Mouse (Mus musculus) testis, adult 2 months (tissue): ENCODE results near the gene Abraxas2. TPM values are rescaled to one million over a fixed set of nuclear protein-coding genes. Genes with fewer than 3 reads are reported as not detected.

Experiments used
- H3K27ac ChIP-seq: fragments of 200-500 bp; 2 replicates; pipeline ENCODE4 v1.5.1; 2012; ENCODE audit warnings: low read depth, low read length; ENCODE audit not compliant: control insufficient read depth, insufficient read depth
- H3K27me3 ChIP-seq: fragments of 200-500 bp; 2 replicates; pipeline ENCODE4 v1.6.1; 2012; ENCODE audit warnings: mild to moderate bottlenecking, low read length, moderate library complexity; ENCODE audit not compliant: control insufficient read depth, insufficient read depth
- H3K36me3 ChIP-seq: fragments of 200-500 bp; 2 replicates; pipeline ENCODE4 v1.6.1; 2012; ENCODE audit warnings: mild to moderate bottlenecking, low read length; ENCODE audit not compliant: control insufficient read depth, insufficient read depth
- H3K4me1 ChIP-seq: fragments of 200-500 bp; 2 replicates; pipeline ENCODE4 v1.6.1; 2012; ENCODE audit warnings: low read length; ENCODE audit not compliant: control insufficient read depth, insufficient read depth
- H3K4me3 ChIP-seq: fragments of 200-500 bp; 2 replicates; pipeline ENCODE4 v1.5.1; 2012; ENCODE audit warnings: low read depth, mild to moderate bottlenecking, low read length, moderate library complexity, mixed read lengths; ENCODE audit not compliant: control insufficient read depth
- CTCF ChIP-seq: fragments of 200-500 bp; IDR thresholded peaks from 2 replicates; pipeline ENCODE4 v1.5.1; 2012; ENCODE audit warnings: low read depth, mild to moderate bottlenecking, inconsistent platforms, low read length, moderate library complexity; ENCODE audit not compliant: control insufficient read depth, insufficient read depth, insufficient replicate concordance
- POLR2A ChIP-seq: fragments of 200-500 bp; IDR thresholded peaks from 2 replicates; pipeline ENCODE4 v1.6.1; 2012; ENCODE audit warnings: low read depth, mild to moderate bottlenecking, inconsistent platforms, low read length, moderate library complexity; ENCODE audit not compliant: control insufficient read depth
- polyA plus RNA-seq: library from polyadenylated mRNA; depleted of rRNA; stranded (reverse); fragments of >200 nt; gene quantifications from 2 replicates; pipeline ENCODE4 v1.2.3, GENCODE M21; 2012

Abraxas2 gene
- polyA plus RNA-seq, 1 experiment, result 19.3 TPM

- Histone ChIP-seq H3K36me3 (peaks cover 2% of the 10 kb centered on the region; the same call in 1 of the 2 replicates), H3K27ac (no peak overlapping the region), H3K27me3 (no peaks in the 10 kb centered on the region), H3K4me3 (no peak overlapping the region), H3K4me1 (no peaks in the 10 kb centered on the region)
- TF ChIP-seq POLR2A (no peak), CTCF (no peak)
These were observed 23.3 kb downstream of the Abraxas2 start for GRCm38 (mm10) chr7:132882343-132882742.

GRCm38 (mm10) chr7:132884031-132884430 lies 25.0 kb downstream of the Abraxas2 start:
- TF ChIP-seq CTCF (no peak), POLR2A (no peak)
- H3K27ac ChIP-seq, result no peak overlapping the region
- no peaks in the 10 kb centered on the region for H3K27me3 ChIP-seq
- no peaks in the 10 kb centered on the region for H3K4me1 ChIP-seq
- no peak overlapping the region for H3K4me3 ChIP-seq
- peaks cover 2% of the 10 kb centered on the region; the same call in 1 of the 2 replicates for H3K36me3 ChIP-seq

DNA sequence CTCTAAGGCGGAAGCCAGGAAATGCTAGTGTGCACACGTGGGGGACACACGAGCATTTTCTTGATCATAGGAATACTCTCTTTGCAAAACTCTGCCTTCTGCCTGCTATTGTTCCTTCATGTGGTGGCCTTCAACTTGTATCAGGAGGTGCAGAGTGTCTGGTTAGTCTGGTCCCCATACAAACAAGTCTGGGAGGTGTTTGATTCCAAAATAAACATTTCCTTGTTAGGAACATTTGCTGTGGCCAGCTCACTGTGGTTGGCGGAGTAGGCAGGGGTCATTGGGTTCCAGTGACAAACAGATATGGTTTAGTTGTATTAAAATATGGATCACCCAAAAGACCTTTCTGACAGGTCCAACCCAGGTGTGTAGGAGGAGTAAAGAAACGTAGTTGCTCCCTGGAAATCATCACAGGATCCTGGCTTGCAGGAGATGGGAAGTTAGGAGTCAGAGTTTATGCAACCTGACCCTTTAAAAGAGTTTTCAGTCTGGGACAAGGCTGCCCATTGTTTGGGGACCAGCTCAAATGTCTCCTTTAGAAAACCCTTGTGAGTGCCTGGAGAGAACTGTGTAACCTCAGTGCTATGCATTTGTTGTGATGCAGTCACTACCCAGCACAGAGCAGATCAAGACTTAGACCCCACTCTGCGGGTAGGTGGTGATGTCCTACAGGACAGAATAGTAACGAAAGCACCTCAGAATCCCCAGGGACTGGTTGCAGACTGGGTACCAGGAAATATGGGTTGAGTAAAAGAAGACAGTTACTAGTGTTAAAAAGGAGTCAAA lies 28.2 kb downstream of the Abraxas2 start:
- Histone ChIP-seq H3K27ac (no peak overlapping the region), H3K36me3 (peaks cover 1% of the 10 kb centered on the region; the same call in 1 of the 2 replicates), H3K4me3 (no peak overlapping the region), H3K4me1 (no peaks in the 10 kb centered on the region), H3K27me3 (no peaks in the 10 kb centered on the region)
- TF ChIP-seq POLR2A (no peak), CTCF (no peak)

DNA sequence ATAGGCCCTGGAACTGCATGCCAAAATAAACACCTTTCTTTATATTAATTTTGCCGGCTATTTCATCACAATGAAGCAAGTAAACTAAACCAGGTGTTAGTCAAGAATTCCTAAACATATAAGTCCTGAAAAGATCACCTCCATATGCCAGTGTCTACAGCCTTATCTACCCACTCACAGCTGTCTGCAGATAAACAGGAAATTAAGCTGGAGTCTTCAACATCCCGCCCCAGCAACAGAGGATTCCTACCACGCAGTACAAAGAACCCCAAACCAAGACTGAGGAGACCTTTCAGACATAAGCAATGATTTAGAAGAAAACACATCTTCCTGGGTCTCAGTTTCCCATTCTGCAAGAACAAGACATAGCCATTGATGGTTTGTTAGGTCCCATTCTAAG lies 29.0 kb downstream of the Abraxas2 start:
- H3K27me3 ChIP-seq, result no peaks in the 10 kb centered on the region
- H3K4me3 ChIP-seq, result no peak overlapping the region
- no peak overlapping the region for H3K27ac ChIP-seq
- H3K36me3 ChIP-seq, result no peaks in the 10 kb centered on the region
- no peak for TF ChIP-seq CTCF
- TF ChIP-seq POLR2A, result no peak
- no peaks in the 10 kb centered on the region for H3K4me1 ChIP-seq

DNA sequence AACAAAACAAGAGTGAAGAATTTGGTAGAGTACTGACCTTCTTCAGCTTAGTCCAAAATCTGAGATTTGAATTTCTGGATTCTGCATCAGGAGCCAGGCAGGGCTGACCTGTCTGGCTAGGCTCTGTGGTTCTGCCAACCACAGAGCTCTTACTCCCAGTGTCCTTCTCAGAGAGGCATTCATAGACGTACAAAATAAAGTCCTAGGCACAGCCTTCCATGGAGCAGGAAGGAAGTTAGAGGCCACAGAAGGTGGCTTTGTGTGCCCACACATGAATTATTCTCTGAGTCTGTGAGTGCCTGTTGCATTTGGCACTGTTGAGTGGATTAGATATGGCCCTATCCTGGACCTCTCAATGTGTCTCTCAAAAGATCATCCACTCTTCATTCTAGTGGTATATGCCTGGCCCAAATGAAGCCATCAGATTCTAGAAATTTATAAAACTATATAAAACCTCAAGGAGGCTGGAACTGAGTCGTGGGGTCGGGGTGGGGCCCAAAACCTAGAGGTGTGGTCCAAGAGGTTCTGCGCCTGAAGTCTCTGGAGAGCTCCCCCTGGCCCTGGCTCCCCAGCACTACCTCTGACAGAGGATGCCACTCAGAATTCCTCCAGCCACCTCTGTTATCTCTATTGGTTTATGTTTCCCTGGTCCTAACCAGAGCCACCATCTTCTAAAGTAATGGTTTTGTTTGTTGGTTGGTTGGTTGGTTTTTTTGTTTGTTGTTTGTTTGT lies 29.7 kb downstream of the Abraxas2 start:
- TF ChIP-seq CTCF, result no peak
- TF ChIP-seq POLR2A, result no peak

GRCm38 (mm10) chr7:132889691-132890090 lies 30.7 kb downstream of the Abraxas2 start:
- H3K27ac ChIP-seq, result no peak overlapping the region
- no peak for TF ChIP-seq POLR2A
- TF ChIP-seq CTCF, result no peak
- H3K36me3 ChIP-seq, result no peaks in the 10 kb centered on the region
- H3K4me3 ChIP-seq, result no peak overlapping the region
- no peaks in the 10 kb centered on the region for H3K27me3 ChIP-seq
- no peaks in the 10 kb centered on the region for H3K4me1 ChIP-seq

More for the DNA sequence above, 29.7 kb downstream of the Abraxas2 start:
- Histone ChIP-seq H3K4me3 (no peak overlapping the region), H3K36me3 (no peaks in the 10 kb centered on the region), H3K4me1 (no peaks in the 10 kb centered on the region), H3K27ac (no peak overlapping the region), H3K27me3 (no peaks in the 10 kb centered on the region)

- no peaks in the 10 kb centered on the region for H3K36me3 ChIP-seq
- H3K27me3 ChIP-seq, result no peaks in the 10 kb centered on the region
- no peak overlapping the region for H3K27ac ChIP-seq
- no peaks in the 10 kb centered on the region for H3K4me1 ChIP-seq
- no peak overlapping the region for H3K4me3 ChIP-seq
- no peak for TF ChIP-seq CTCF
- TF ChIP-seq POLR2A, result no peak
These were observed 31.2 kb downstream of the Abraxas2 start for GRCm38 (mm10) chr7:132890201-132890600.
